29 mouse cellular contexts compared by ENCODE assay signal in the genomic region with DNA sequence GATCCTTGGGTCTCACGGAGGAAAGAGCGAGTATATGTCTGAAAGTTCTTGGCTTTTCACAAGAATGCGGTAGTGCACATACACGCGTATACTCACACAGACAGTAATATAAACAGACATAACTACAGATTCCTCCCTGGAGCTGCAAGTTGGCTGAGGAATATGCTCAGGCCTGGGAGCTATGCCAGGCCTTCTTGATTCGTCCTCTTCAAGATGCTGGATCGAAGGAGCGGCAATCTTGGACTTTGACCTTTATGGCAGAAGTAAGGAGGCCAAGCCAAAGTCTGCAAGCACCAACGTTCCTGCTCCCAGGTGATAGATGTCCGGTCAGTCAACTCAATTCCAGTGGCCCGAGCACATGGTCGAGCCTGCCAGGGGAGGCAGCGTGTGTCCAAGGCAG. TPM values are rescaled to one million over a fixed set of nuclear protein-coding genes. Genes with fewer than 3 reads are reported as not detected.
DNase-seq lines count a peak whose midpoint lies in the region; ATAC-seq and TF ChIP-seq lines count a peak whose summit lies in the region.
"Had no signal": no experiment of that assay in that cellular context is flagged by ENCODE, and none has a peak within 500 bp of the region (broad histone marks: within the 10 kb centered on the region; RNA-seq: fewer than 3 reads in every experiment).

No protein-coding gene starts in this region.

- H3K36me3 ChIP-seq in kidney, embryonic 14.5 days (ENCODE audit: control insufficient read depth, insufficient read depth, low read length) = peaks cover 19% of the 10 kb centered on the region
- peaks cover 6% of the 10 kb centered on the region; the same call in 1 of the 2 replicates for H3K36me3 ChIP-seq in forebrain, postnatal 0 days (ENCODE audit: insufficient read depth)

- 91% methylated on average over 13 of the region's 13 CpGs for WGBS in kidney, embryonic 14.5 days
- 86% methylated on average over 13 of the region's 13 CpGs for WGBS in forebrain, postnatal 0 days

- no peak overlapping the region for H3K27ac ChIP-seq in kidney, embryonic 14.5 days (ENCODE audit: low read depth, low read length)
- no peak overlapping the region for H3K27ac ChIP-seq in forebrain, postnatal 0 days (ENCODE audit: low read depth, low read length)
- H3K27ac ChIP-seq: forebrain, embryonic 13.5 days; heart, embryonic 10.5 days; heart, embryonic 15.5 days; hindbrain, embryonic 14.5 days; limb, embryonic 12.5 days; liver, embryonic 15.5 days; stomach, embryonic 15.5 days had no signal

- no peak overlapping the region for H3K4me3 ChIP-seq in kidney, embryonic 14.5 days (ENCODE audit: low read length)
- no peak overlapping the region for H3K4me3 ChIP-seq in forebrain, postnatal 0 days (ENCODE audit: low read depth, low read length)
- H3K4me3 ChIP-seq: forebrain, embryonic 13.5 days; heart, embryonic 10.5 days; heart, embryonic 15.5 days; limb, embryonic 12.5 days; liver, embryonic 15.5 days; megakaryocyte, embryonic 14.5 days; stomach, embryonic 15.5 days had no signal

- no peak overlapping the region for H3K9ac ChIP-seq in kidney, embryonic 14.5 days (ENCODE audit: low read depth, low read length)
- no peak overlapping the region for H3K9ac ChIP-seq in forebrain, postnatal 0 days
- H3K9ac ChIP-seq: forebrain, embryonic 13.5 days; heart, embryonic 15.5 days; hindbrain, embryonic 14.5 days; limb, embryonic 12.5 days; liver, embryonic 15.5 days; stomach, embryonic 15.5 days had no signal

- no peak overlapping the region for H3K4me2 ChIP-seq in kidney, embryonic 14.5 days (replicated peaks; ENCODE audit: low read depth, low read length)
- no peak overlapping the region for H3K4me2 ChIP-seq in forebrain, postnatal 0 days (ENCODE audit: low read depth)
- H3K4me2 ChIP-seq: forebrain, embryonic 13.5 days; heart, embryonic 15.5 days; hindbrain, embryonic 14.5 days; limb, embryonic 12.5 days; liver, embryonic 15.5 days; stomach, embryonic 15.5 days had no signal

- no peak for ATAC-seq in kidney, embryonic 14.5 days (ENCODE audit: low FRiP score, low TSS enrichment)
- ATAC-seq in forebrain, postnatal 0 days = no peak
- ATAC-seq: forebrain, embryonic 13.5 days had no signal

- no peaks in the 10 kb centered on the region for H3K27me3 ChIP-seq in kidney, embryonic 14.5 days (ENCODE audit: control insufficient read depth, insufficient read depth, low read length)
- no peaks in the 10 kb centered on the region for H3K27me3 ChIP-seq in forebrain, postnatal 0 days (ENCODE audit: insufficient read depth, low read length)
- H3K27me3 ChIP-seq: CH12.LX; forebrain, embryonic 13.5 days; heart, embryonic 15.5 days; limb, embryonic 12.5 days; liver, embryonic 15.5 days; stomach, embryonic 15.5 days had no signal

- H3K4me1 ChIP-seq in kidney, embryonic 14.5 days (ENCODE audit: control insufficient read depth, insufficient read depth, low read length) = peaks cover 5% of the 10 kb centered on the region; the same call in 1 of the 2 replicates
- H3K4me1 ChIP-seq in forebrain, postnatal 0 days (ENCODE audit: insufficient read depth) = peaks cover 7% of the 10 kb centered on the region; the same call in 1 of the 2 replicates

- peak; percentile 74 for DNase-seq in kidney, adult 11 months
- no peak for DNase-seq in kidney, postnatal 4 days
- DNase-seq in kidney, postnatal 25 days = peak; percentile 45 to 66
- DNase-seq in NIH3T3 (ENCODE audit: low read depth) = peak; percentile 54
- peak; percentile 68 to 72 for DNase-seq in kidney, postnatal 36 days
- no peak for DNase-seq in heart, postnatal 25 days (ENCODE audit: low spot score)
- DNase-seq in forebrain, postnatal 0 days = no peak
- DNase-seq: adrenal gland, postnatal 14 days; cerebellum, adult 11 months; cerebellum, adult 9-10 months; cerebellum, postnatal 36 days; gastrocnemius, postnatal 14 days; heart, adult 11 months; heart, postnatal 4 days; lung, postnatal 4 days; midbrain, embryonic 14.5 days; right cerebral cortex, postnatal 14 days; thymus, adult 18-20 months; thymus, postnatal 25 days had no signal

- TF ChIP-seq CTCF in forebrain, postnatal 0 days (IDR thresholded peaks at IDR 0.05; ENCODE audit: low read depth) = no peak

- intact Hi-C loops in heart, postnatal 25 days (cut with DNase I) = no loop called here

- peaks cover 18% of the 10 kb centered on the region for H3K9me3 ChIP-seq in kidney, embryonic 14.5 days (ENCODE audit: control insufficient read depth, low read length)
- no peaks in the 10 kb centered on the region; the same call in 1 of the 2 replicates for H3K9me3 ChIP-seq in forebrain, postnatal 0 days (ENCODE audit: low read length)
- H3K9me3 ChIP-seq: heart, embryonic 15.5 days; liver, embryonic 15.5 days; stomach, embryonic 15.5 days had no signal

RNA-seq across cellular contexts. Expression of gene Tmem185b, which starts 5.0 kb away (rescaled TPM):
- 23.8 and 28.4 TPM in 2 replicates for polyA plus RNA-seq in kidney, embryonic 14.5 days (2014; fragmentation: Nextera tagmentation; extraction: Ambion mirVana)
- total RNA-seq in heart, postnatal 25 days (2021) = 10 to 100 TPM; 15.2 to 16.4 TPM
- 13.7 and 14.6 TPM in 2 replicates for total RNA-seq in forebrain, postnatal 0 days (2014; rRNA removed)
- polyA plus RNA-seq in forebrain, postnatal 0 days (2015; fragmentation: Nextera tagmentation; extraction: Ambion mirVana) = 9.0 and 12.3 TPM in 2 replicates

RNA-seq across cellular contexts. Expression of gene Ralb, which starts 26.3 kb away (rescaled TPM):
- polyA plus RNA-seq in kidney, embryonic 14.5 days (2014; fragmentation: Nextera tagmentation; extraction: Ambion mirVana) = 84.7 and 123 TPM in 2 replicates
- total RNA-seq in heart, postnatal 25 days (2021) = 10 to 100 TPM; 31.3 to 33.6 TPM
- 40.6 and 41.4 TPM in 2 replicates for total RNA-seq in forebrain, postnatal 0 days (2014; rRNA removed)
- polyA plus RNA-seq in forebrain, postnatal 0 days (2015; fragmentation: Nextera tagmentation; extraction: Ambion mirVana) = 55.1 and 57.3 TPM in 2 replicates

Comparison
In these comparisons a context has a peak if more than half of its experiments do, and no peak if none do; other contexts are left out.
1. DNase-seq: peak in kidney, adult 11 months (single experiment), kidney, postnatal 25 days (2 of 2), NIH3T3 (single experiment) and kidney, postnatal 36 days (2 of 2); none in kidney, postnatal 4 days (0 of 2), heart, postnatal 25 days (single experiment) and forebrain, postnatal 0 days (single experiment).